Mouse (Mus musculus): ENCODE data around the gene Pdcl2. TPM values are rescaled to one million over a fixed set of nuclear protein-coding genes. Genes with fewer than 3 reads are reported as not detected.

The Pdcl2 gene
- polyA plus RNA-seq, 2 experiments from 2014 or later, result not detected

DNA sequence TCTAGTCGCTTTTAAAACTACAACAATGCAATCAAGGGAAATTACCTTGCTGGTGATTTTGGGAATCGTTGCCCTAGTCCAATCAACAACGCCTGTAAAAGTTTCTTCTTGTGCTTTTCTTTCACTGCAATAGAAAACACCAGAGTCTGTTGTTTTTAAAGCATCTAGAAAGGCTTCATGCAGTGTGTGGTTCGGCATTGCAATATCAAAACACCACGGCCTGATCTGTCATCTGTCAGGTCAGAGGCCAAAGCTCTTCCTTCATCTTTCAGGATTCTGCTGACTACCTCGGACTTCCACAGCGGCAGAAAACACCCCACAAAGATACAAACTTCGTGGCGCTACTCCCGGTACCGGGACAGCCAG, 27.6 kb downstream of the Pdcl2 start:
- no peak for ATAC-seq

DNA sequence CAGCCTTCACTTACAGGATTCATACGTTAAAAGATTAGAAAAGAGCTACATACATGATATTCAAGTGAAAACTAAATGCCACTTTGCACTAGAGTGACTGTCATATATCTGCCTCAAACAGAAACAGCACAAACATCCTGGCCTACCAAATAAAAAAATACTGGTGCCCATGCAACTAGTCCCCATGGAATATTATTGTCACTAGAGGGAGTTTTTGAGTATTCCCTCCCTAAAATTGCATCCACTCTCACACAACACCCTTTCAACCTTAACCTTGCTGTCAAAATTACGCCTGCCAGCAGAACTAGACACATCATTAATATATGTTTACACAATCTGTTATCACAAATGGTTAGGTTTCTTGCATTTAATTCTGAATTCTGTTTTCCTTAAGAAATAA, 28.9 kb downstream of the Pdcl2 start:
- no peak for ATAC-seq

DNA sequence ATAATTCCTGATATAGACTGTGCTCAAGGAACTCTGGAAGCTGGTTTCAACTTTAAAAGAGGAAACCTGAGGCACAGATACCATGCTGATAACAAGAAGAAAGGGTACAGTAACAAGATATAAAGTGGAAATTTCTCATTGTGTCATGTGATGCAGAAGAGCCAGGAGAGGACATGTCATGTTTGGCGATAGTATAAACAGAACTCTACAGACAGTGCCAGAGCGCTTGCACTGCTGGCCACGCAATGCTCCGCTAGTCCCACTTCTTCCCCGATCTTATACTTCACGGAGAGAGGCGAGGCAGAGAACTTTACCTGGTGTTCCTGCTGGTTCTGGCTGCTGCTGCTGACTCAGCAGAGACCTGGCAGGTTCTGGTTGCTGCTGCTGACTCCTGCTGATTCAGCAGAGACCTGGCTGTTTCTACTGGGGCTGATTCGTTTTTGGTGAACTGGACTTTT, 41.7 kb downstream of the Pdcl2 start:
- ATAC-seq, result no peak

DNA sequence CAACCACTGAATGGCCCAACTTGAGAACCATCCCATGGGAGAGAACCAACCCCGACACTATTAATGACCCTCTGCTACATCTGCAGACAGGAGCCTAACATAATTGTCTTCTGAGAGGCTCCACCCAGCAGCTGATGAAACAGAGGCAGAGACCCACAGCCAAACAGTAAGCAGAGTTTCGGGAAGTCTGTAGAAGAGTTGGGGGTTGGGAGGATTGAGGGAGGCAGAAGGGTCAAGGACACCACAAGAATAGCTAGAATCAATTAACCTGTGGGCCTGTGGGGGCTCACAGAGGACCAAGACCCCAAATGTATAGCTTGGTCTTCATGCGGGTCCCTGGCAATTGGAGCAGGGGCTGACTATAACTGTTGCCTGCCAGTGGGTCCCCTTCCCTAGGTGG, 42.7 kb downstream of the Pdcl2 start:
- ATAC-seq, result no peak

DNA sequence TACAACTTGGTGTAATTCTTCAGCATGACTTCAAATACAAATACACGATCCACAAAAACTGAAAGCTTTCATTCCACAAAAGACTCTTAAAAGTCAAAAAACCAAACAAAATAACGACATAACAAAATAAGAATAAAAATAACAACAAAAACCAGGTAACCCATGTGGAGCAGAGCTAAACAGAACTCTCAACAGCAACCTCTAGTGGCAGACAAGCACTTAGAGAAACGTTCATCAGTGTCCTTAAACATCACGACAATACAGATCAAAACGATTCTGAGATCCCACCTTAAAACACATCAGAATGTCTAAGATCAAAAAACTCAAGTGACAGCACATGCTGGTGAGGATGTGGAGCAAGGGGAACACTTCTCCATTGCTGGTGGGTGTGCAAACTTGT, 43.9 kb downstream of the Pdcl2 start:
- no peak for ATAC-seq

DNA sequence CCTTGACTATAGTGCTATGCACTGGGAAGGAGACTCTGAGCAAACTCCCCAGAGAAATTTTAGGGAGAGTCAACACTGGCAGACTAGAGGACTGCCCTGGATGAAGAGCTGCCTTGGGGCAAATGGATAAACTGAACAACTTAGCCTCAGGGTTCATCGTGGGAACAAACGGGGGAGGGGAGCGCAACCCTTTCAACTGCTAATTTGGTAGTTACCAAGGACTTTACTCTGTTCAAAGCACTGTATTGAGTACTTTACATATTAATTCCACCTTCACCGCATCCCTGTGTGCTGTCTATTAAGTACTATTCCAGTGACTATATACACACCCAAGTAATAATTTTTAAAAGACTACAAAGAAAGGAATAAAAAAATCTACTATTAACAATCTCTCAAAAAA, 45.3 kb downstream of the Pdcl2 start:
- no peak for ATAC-seq

DNA sequence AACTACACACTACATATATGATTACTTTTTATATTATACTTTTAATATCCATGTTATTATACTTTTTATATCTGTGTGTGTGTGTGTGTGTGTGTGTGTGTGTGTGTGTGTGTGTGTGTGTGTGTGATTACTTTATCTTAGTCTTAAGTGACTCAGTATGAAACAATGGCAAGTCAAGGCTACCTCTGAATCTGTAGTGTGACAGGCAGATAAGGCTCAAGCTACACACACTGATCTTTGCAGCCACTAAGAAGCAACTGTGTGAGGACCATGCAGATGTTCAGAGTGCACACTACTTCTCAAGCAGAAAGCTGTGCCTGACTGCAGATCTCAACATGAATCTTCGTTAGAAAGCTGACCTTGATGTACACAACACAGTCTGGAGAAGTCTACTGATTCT, 47.1 kb downstream of the Pdcl2 start:
- no peak for ATAC-seq

DNA sequence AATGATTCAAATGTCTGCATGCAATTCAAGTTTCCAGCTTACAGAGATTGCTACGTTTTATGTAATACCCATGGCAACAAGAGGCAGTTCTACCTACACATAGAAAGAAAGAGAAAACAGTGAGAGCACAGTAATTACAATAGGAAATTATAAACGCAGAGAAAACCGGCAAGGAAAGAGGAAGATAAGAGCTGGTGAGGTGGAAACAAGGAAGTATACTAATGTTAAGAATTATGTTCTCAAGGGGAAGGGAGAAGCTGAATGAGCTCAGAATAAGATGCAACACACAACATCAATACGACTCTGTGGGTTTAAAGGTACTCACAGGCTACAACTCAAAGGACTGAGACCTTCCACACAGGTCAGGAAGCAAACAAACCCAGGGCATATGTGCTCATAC, 56.0 kb downstream of the Pdcl2 start:
- no peak for ATAC-seq

Other genes starting within 250 kb of the Pdcl2 start
- gene Srd5a3, start 190.9 kb downstream of the Pdcl2 start, polyA plus RNA-seq (2017; shearing (Covaris generic)), result 10 to 100 TPM; 28.2 to 36.6 TPM
- 10 to 100 TPM in 1 of 2 experiments, 1 to 10 TPM in 1; 7.9 to 13.8 TPM for gene Tmem165, start 147.3 kb downstream of the Pdcl2 start, polyA plus RNA-seq (2017; shearing (Covaris generic))
- gene Clock, start 26.4 kb downstream of the Pdcl2 start, polyA plus RNA-seq (2017; shearing (Covaris generic)), result 10 to 100 TPM; 14.0 to 16.6 TPM
- gene Nmu, start 32.6 kb upstream of the Pdcl2 start, polyA plus RNA-seq (2017; shearing (Covaris generic)), result not detected
- not detected for gene Gm7271, start 152.9 kb upstream of the Pdcl2 start, polyA plus RNA-seq (2017; shearing (Covaris generic))
- gene Exoc1, start 198.2 kb upstream of the Pdcl2 start, polyA plus RNA-seq (2017; shearing (Covaris generic)), result 10 to 100 TPM; 40.6 to 53.4 TPM